Mouse (Mus musculus): ENCODE measurements around the gene Setd7. TPM values are rescaled to one million over a fixed set of nuclear protein-coding genes. Genes with fewer than 3 reads are reported as not detected.

The Setd7 gene
- polyA plus RNA-seq, 1 experiment = 62.2 TPM

DNA sequence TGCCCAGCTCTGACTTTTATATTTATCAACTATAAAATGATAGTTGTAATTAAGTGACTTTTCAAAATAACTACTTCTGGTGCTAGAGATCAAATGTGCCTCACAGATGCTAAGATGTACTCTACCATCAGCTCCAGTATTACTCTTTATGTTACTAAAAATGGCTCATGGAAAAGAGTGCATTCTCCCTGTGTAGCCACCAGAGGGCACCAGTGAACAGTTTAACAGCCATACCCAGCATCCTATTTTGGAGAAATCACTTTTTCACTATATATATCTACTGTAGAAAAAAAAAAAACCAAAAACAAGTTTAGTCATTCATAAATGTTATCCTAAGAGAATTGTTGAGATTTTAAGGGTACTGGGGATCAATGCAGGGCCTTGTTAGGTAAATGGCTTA, 79.6 kb downstream of the Setd7 start:
- DNase-seq (ENCODE audit: extremely low spot score in 1 of 2, low spot score in 1 of 2) = peak in 1 of 2 experiments; percentile 73

DNA sequence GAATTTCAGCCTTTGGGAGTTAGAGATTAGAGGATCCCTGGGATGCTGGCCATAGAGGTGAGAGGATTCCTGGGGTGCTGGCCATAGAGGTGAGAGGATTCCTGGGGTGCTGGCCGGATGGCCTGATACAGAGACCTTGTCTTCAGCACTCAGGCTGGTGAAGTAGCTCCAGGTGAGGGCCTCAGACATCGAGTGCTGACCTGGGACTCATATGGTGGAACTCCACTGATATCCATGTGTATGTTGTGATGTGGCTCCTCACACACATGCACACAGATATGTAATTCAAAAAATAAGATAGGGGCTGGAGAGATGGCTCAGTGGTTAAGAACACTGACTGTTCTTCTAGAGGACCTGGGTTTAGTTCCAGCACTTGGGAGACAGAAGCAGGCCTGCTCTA, 80.8 kb downstream of the Setd7 start:
- DNase-seq (ENCODE audit: extremely low spot score in 1 of 2, low spot score in 1 of 2) = no peak

DNA sequence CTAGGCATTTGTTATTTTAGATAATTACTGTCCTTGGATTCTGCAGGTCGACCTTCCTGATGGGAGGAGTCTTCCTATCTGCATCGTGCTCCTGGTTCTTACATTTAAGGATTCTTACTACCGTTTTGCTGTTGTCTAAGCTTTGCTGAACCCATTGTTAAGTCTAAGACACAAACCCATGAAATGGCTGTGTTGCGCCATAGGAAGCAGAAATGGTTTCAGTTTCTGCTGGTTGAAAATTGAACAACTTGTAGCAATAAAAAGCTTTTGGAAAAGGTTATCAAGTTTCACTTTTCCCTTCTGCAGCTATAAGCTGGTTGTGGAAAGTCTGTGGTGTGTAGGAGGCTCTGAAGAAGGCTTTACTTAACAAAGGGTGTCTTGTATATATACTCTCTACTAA, 85.0 kb downstream of the Setd7 start:
- DNase-seq (ENCODE audit: extremely low spot score in 1 of 2, low spot score in 1 of 2) = no peak

DNA sequence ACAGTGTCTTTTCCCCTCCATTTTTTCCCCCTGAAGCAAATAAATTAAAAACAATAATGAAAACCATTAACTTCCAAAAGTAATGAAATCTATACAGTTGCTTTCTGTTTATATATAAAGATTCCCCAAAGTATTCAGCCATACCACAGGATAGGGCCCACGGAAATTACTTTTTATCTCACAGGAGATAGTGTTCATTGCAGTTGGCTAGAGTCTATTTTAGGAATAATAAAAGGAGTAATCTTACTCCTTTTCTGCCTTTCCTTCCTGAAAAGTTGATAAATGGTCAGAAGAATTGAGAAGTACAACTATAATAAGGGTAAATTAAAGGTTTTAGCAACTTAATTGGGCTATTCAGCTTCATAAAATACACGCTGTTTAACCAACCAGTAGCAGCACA, 92.1 kb downstream of the Setd7 start:
- DNase-seq (ENCODE audit: extremely low spot score in 1 of 2, low spot score in 1 of 2) = no peak

Other genes starting within 250 kb of the Setd7 start
- gene Elf2, start 220.2 kb downstream of the Setd7 start, polyA plus RNA-seq (2012; rRNA removed) = 30.3 and 32.4 TPM in 2 replicates
- gene Mgarp, start 164.1 kb downstream of the Setd7 start, polyA plus RNA-seq (2012; rRNA removed) = 0.06 and 0.08 TPM in 2 replicates
- 500 and 520 TPM in 2 replicates for gene Ndufc1, start 151.9 kb downstream of the Setd7 start, polyA plus RNA-seq (2012; rRNA removed)
- gene Naa15, start 145.7 kb downstream of the Setd7 start, polyA plus RNA-seq (2012; rRNA removed) = 22.3 and 22.8 TPM in 2 replicates
- 24.2 and 25.7 TPM in 2 replicates for gene Rab33b, start 77.0 kb downstream of the Setd7 start, polyA plus RNA-seq (2012; rRNA removed)
- gene Mgst2, start 99.5 kb upstream of the Setd7 start, polyA plus RNA-seq (2012; rRNA removed) = 0.24 and 0.36 TPM in 2 replicates